Mouse (Mus musculus): ENCODE results near the gene Arih2.
"Not testable (repeated sequence)": the region's sequence is repeated elsewhere in the genome, so short reads cannot be mapped to it uniquely, and the experiment has no call there.

Gene Arih2

DNA sequence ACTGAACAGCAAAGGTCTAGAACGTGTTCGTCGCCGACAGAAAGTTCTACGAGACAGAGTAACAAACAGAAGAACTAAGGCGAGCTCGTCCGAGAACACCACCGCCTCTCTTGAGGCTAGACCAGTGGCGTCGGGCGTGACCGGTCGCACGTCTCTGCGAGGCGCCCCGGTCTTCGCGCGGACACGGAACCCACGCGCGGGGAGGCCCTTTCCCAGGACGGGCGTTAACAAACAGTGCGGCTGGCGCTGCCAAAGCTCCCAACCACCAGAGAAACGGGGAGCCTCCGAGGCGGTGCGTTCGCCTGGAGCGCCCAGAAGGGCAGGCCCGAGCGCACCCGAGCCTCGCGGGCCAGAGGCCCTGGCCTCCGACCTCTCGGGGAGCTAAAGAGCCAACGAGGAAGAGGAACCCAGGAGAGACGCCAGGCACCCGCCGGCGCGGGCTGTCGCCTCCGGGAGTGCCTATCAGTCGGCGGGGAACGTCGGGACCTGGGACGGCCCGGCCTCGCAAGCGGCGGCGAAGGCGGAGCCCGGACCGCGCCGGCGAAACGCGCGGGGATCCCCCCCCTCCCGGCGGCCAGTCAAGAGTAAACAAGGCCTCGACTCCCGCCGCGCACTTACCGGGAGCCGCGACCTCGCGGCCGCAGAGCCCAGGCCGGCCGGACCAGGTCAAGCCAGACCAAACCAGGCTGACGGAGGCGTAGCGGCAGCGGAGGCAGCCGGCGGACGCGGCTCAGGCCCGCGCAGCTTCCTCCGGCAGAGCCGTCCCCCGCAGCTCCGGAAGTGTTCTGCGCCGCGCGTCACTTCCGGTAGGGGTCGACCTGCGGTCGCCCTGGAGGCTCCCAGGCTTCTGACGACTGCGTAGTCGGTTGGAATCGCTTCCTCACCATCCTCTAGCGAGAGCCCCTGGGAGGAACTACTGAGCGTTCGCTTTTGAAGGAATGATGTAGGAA lies at the start of gene Arih2:
Gene Arih2 (minus strand): TSS at position 776 of the 950 bp plus-strand sequence.
- peak; percentile 95 for DNase-seq

DNA sequence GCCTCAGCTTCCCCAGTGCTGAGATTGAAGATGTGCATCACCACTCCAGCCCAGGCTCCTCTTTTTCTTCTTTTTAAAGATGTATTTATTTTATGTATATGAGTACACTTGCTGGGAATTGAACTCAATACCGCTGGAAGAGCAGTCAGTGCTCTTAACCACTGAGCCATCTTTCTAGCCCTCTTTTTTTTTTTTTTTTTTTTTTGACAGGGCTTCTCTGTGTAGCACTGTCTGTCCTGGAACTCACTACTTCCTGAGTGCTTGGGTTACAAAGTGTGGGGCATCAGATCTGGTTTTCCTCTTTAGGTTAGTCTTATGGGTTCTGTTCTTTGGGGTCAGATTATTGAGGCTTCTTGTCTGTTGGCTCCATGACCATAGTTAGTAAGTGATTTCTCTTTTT lies 45.3 kb upstream of the Arih2 start:
- DNase-seq, result no peak

DNA sequence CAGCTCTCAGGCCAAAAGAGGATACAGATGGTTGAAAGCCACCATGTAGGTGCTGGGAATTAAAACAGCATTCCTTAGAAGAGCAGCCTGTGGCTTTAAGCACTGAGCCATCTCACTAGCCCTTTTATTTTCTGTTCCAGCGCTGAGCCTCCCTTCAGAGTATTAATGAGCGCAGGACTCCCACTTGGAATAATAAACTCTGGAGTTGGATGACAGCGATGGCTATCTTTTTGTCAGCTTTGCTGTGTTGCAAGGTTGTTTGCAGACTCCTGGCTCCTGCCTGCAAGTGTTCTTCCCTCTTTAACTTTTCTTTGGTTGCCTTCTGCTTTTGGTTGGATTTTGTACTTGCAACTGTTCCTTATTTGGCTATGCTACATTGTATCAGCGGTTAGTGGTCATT lies 44.8 kb upstream of the Arih2 start:
- DNase-seq, result no peak

DNA sequence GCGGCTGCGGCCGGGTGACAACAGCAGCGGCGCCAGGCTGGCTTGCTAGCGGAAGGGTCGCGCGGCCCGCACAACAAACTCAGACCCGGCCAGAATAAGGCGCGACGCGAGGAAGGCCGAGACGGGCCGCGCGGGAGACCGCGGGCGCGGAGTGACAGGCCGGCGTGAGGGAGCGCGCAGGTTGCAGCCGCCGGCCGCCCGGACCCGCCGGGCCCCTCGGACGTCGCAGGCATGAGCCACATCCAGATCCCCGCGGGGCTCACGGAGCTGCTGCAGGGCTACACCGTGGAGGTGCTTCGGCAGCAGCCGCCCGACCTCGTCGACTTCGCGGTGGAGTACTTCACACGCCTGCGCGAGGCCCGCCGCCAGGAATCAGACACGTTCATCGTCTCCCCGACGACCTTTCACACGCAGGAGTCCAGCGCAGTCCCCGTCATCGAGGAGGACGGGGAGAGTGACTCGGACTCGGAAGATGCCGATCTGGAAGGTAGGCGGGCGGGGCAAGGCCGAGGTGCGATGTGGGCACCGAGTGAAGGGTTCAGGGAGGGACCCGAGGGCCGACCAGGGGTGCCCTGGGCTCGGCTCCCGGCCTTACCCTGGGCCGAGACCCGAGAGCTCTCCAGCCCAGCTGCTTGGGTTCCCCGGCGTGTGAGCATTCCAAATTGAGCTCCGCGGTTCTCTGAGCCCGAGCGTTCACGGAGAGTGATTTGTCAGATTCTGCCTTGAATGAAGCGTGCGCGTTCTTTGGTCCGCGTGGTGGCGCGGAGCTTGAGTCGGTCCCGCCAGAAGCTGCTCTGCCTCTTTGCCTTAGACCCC lies 43.2 kb upstream of the Arih2 start:
- DNase-seq, result peak; percentile 73

DNA sequence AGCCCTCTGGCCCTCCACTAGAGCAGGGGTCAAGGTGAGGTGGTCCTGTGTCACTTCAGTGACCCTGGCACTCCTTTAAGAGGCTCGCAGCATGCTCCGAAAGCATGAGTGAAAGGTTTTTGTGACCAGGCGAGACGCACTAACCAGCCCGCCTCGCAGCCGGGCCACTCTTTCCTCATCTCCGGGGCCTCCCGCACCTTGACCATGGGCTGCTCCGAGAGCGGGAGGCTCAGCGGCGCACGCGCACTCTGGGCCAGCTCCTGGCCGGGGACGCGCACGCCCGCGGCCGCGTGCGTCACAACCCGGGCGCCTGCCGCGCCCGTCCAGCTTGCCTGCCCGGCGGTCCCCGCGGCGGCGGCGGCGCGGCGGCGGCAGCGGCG lies 42.6 kb upstream of the Arih2 start:
- DNase-seq, result peak; percentile 95

DNA sequence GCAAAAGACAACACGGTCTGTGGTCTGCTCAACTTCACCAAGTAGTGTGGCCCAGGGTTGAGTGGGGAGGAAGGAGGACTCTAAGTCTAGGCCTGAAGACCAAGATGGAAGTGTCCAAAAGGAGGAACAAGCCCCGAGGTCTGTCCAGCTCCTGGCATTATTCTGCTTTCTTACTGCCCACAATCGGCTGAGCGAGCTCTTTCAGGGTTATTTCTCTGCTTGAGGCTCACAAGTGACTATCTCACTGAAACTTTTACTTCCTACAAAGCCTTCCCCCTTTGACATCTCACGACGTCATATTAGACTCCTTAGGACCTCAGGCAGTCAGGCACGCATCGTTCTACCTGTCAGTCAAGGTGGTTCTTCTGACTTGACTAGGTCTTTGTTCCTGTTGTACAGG lies 42.2 kb upstream of the Arih2 start:
- no peak for DNase-seq

DNA sequence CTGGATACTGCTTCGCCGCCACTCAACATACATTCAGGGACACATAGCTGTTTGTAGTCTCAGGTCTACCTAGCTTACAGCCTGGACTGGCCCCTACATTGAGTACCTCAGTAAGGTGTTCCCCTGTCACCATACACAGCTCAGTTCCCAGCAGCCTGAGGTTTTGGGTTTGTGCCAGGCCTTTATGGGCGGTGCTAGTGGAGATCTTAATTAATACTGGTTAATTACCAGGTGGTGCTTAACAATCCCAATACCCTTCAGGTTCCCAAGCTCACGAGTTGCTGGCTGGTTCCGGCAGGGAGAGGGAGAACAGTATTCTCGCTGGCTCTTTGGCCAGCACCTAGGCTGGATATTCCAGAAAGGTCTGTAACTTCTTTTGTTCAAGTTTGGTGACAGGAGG lies 41.7 kb upstream of the Arih2 start:
- peak; percentile 14 for DNase-seq

DNA sequence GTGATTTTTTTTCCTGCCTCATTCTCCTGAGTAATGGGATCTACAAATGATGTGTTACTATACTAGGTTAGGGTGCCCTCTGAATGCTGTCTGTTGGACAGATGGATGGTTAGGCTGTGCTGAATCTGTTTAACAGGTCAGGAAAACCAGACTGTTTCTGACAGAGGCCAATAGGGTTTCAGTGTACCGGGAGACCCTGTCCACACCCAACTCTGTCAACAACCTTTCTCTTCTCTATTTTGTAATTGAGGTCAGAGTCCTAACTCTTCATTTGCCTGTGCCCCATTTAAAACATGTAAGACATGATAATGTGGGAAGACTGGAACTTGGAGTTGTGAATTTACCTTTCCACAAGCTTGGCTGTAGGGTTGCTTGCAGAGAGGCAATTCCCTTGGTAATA lies 40.8 kb upstream of the Arih2 start:
- no peak for DNase-seq

DNA sequence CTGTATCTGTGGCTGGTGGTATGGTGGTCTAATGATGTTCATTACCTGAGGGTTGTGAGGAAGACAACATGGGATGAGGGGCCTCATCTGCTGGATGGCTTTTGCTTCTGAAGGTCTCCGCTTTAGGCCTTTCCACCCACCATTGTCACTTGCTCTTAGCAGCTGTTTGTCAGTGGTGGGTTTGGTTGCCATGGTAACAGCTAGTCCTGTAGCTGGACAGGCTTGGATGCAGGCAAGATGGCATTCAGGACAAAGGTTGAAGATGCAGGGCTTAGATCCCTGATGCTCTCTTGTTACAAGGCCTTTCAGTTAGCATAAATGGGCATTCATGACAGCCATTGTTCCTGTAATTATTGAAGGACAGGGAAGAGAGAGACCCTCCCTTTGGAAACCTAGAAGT lies 39.9 kb upstream of the Arih2 start, which contains the start of gene Prkar2a:
Gene Prkar2a (plus strand): TSS at position 209 of the 400 bp plus-strand sequence.
- DNase-seq, result no peak

DNA sequence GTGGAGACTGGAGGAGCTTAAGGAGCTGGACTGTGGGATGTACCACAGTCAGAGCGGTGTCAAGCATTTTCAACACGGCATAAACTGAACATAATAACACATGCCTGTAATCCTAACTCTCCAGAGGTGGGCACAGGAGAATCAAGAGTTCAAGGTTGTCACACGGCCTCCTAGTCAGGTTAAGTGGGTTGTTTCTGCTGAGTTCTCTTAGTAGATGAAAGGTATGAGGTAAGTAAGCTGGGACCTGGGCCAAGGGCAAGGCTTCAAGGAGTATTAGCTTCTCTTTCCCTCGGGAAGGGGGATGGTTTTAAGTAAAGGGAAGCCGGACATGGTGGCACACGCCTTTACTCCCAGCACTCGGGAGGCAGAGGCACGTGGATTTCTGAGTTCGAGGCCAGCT lies 39.3 kb upstream of the Arih2 start:
- no peak for DNase-seq

DNA sequence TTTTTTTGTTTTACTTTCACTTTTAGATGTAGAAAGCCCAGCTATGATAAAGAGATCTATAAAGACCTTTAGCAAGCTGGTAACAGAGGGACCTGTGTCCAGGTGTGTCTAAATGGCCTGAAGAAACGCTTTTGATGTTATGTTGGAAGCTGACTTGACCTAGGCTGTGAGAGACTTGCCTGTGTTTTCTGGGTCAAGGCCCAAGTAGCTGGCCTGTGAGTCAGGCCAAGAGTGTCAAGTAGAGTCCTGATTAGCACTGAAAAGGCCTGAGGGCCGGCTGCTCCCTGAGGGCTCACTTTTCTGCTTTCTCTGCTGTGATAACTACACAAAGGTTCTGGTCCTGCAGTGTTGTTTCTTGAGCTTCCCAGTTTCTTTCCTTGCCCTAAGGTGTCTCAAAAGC lies 38.5 kb upstream of the Arih2 start:
- no peak for DNase-seq

DNA sequence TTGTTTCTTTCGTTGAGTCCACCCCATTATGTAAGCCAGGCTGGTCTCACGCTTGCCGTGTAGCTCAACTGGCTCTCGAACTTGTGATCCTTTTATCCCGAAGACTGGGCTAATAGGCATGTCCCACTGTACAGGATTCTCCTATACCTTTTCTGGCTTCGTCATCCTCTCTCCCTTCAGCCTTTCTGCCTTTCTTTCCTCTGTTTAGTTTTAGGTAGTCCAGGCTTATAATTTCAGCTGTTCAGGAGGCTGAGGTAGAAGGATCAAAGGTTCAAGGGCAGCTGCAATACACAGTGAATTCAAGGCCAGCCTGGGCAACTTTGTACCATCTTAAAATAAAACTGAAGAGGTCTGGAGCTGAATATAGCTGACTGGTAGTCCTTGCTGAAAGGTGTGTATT lies 38.0 kb upstream of the Arih2 start:
- DNase-seq, result no peak

DNA sequence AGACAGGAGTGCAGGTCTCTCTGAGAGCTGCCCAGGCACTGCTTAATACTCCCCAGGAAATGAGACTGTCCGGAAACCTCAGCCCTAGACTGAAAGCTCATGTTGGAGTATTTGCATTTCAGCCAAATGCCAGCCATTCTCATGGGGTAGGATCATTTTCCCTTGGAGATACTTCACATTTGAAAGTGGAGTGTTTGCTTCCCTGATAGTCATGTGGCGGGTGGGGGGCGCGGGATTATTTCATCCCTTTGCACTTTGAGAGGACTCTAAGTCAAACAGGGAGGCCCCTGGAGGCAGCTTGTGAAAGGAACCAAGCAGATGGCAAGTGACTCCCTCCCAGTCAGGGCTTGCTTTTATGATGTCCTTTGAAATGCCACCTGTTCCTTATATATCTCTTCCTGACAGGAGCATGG lies 37.3 kb upstream of the Arih2 start:
- DNase-seq, result no peak

DNA sequence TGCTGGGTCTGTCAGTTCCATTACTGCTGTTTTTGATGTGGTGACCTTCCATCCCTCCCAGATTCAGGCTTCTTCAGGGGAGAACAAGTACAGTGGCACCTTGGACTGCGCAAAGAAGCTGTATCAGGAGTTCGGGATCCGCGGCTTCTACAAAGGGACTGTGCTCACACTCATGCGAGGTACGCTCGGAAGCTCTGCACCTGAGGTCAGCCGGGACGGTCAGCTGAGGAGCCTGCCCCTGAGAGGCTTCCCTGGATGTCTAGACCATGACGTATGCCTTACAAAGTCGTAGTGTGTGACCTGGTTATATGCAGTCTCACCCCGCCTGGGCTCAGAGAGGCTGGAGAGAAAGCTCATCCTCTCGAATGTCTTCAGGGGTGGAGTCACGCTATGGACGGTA lies 30.8 kb upstream of the Arih2 start:
- no peak for DNase-seq

DNA sequence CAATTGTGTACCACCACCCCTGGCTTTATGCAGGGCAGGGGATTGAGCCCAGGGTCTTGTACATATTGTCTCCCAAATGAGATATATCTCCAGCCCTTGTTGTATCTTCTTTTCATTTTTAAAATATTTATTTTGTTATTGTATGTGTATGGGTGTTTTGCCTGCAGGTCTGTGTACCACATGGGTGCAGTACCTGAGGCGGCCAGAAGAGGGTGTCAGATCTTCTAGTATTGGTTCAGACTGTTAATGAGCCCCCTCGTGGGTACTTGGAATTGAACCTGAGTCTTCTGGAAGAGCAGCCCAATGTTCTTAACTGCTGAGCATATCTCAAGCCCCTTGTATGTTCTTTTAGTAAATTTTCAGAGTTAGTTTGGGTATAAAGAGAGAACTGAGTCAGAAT lies 24.0 kb upstream of the Arih2 start:
- DNase-seq, result no peak

DNA sequence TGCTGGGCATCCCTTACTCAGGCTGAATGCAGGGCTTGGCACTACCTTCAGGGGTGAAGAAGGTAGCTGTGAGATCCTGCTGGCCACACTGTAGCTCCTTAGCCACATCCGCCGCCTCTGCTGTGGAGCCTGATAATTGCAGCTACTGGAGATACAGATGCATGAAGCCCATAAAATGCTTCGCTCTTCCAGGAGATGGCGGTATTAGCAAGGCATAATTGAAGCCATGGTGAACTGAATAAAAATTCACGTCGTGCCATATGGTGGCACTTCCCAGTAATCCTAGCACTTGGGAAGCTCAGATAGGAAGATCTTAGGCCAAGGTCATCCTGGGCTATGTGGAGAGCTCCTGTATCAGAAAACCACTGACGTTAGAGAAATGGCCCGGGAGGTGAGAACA lies 20.7 kb upstream of the Arih2 start:
- DNase-seq, result no peak

DNA sequence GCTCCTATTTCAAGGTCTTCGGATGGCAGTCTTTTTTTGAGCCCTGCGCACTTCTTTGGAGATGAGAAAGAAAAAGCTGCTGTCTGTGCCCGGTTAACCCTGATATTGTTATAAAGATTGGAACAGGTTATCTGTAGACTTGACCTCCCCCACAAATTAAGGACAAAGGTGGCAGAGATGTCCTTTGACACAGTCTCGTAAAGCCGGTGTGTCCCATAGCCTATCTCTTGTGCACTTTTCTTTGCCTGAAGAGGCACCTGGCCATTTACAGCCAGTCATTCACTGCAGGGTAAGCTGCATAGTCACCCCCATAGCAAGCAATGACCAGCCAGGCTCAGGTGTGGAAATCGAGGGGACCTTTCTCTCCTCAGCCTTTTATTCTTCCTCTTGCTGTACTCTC lies 13.5 kb upstream of the Arih2 start:
- no peak for DNase-seq

DNA sequence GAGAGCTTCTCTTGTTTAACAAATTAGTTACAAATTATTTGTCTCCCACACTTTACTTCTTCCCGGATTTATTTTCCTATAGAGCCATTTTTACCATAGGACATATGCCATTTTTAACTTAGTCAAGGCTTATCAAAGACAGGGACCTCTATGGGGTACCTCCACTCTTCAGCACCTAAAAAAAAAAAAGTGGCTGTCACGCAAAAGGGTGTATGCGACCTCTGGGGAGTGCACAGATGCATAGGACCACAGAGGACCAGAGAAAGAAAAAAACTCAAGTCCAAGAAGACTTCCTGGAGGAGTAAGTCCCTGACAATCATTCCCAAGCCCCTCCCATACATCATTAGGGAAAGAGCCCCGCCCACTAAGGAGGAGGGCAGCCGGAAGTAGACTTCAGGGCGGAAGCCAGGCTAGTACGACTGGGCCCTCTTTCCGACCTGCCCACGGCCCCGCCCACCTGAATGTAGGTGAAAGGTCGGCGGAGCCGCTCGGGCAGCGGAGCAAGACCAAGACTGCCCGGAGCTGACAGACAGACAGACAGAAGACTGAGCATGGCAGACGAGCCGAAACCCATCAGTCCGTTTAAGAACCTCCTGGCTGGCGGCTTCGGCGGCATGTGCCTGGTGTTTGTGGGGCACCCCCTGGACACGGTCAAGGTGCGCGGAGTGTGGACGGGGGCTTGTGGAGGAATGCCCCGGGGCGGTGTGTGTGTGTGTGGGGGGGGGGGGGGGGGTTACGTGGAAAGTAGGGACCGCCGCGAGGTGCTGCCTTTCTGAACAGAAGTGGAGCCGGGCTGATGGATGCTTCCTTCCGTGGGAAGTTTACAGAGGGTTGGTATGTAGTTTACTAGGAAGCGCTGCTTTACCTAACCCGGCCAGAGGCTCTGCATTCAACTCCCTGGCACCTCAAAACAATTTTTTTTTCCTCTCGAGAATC lies 12.8 kb upstream of the Arih2 start, which contains the start of gene Slc25a20:
Gene Slc25a20 (plus strand): TSS at position 412 of the 936 bp plus-strand sequence.
- peak; percentile 92 for DNase-seq

DNA sequence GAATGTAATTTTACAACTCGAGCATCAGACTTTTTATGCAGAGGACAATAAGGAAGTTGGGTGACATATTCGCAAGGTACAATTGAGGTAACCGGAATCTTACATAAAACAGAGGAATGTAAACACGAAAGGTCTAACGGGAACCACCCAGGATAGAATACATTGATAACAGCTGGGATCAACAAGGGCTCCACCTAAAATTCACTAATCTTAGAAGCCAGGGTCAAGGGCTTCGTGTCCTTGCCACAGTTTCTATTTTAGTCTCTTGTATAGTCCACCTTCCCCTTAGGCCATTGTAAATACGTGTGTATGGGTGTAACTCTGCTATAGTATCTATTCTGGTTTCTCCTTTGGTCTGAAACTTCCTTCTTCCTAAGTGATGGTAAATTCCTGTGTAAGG lies 6.7 kb upstream of the Arih2 start:
- DNase-seq, result not testable (repeated sequence)

DNA sequence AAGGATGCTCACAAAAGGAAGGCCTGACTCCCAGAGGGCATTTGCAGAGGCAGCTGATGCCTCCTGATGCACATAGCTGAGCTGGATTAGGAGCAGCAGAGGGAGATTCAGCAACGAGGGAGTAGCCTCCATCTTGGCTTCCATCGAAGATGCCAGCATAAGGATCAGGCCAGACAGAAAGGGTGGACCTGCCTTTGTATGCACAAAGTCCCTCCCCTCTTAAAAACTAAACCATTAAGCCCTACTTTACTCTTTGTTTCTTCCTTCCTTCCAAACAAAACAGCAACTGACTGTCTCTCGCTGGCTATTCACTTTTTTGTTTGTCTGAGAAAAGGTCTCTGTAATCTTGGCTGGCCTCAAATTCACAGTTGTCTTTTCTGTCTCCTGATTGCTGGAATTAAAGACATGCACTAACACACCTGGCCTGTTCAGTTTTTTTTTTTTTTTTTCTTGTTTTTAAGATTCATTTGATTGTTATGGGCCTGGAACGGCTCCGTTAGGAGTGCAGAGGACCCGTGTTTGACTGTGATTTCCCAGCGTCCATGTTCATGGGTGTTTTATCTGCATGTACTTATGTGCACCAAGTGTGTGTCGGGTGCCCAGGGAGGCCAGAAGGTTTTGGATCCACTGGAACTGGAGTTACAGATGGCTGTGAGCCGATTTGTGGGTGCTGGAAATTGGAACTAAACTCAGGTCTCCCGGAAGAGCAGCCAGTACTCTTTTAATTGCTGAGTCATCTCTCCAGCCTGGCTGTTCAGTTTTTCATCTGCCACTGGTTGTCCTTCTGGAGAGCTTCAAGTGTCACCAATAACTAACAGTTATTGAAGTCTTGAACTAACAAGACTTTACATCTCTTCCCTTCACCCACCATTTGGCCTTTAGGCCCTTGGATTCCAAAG lies 5.6 kb upstream of the Arih2 start:
- no peak for DNase-seq

All from kidney, postnatal 14 days (tissue).